Mouse (Mus musculus) spleen, postnatal 10 days (tissue): ENCODE data around the gene Satb1.

Experiments
- DNase-seq, 2 experiments: peaks; one replicate each; pipeline ENCODE4 v3.0.0; 2021 to 2022; ENCODE audit warnings: low spot score in 2 of 2

Gene Satb1

GRCm38 (mm10) chr17:51826461-51826860, 6.6 kb downstream of the Satb1 start:
- peak in 1 of 2 experiments; percentile 20 for DNase-seq

DNA sequence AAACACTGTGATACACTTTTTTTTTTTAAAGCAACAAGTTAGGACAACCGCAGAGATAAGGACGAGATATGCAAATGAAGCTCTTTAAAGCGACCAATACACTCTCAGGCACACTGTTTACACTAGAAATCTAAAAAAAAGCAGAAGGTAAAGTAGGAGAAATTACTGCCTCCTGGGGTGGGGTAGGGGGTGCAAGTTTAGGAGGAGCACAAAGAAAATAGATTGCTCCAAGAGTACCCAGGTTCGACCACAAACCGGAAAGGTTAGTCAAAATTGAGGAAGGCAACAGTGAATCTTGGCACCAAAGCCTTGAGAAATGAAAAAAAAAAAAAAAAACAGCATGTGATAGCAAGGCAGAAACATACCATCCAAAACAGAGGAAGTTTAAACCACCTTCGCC, 18.8 kb downstream of the Satb1 start:
- no peak for DNase-seq

DNA sequence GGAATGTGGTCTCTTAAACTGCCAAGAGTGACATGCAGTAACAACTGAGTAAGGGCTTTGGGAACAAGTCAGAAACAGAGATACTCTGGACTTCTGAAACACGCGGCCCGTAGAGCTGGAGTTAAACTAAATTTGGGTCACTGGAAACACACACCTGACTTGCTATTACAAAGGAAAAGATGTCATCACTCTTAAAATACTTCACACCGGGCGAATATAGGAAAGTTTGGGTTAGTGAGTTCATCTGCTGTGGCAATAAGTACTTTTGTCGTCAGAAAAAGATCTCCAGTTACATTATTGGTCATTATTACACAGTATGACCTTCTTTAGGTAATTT, 19.3 kb downstream of the Satb1 start:
- DNase-seq: no peak

DNA sequence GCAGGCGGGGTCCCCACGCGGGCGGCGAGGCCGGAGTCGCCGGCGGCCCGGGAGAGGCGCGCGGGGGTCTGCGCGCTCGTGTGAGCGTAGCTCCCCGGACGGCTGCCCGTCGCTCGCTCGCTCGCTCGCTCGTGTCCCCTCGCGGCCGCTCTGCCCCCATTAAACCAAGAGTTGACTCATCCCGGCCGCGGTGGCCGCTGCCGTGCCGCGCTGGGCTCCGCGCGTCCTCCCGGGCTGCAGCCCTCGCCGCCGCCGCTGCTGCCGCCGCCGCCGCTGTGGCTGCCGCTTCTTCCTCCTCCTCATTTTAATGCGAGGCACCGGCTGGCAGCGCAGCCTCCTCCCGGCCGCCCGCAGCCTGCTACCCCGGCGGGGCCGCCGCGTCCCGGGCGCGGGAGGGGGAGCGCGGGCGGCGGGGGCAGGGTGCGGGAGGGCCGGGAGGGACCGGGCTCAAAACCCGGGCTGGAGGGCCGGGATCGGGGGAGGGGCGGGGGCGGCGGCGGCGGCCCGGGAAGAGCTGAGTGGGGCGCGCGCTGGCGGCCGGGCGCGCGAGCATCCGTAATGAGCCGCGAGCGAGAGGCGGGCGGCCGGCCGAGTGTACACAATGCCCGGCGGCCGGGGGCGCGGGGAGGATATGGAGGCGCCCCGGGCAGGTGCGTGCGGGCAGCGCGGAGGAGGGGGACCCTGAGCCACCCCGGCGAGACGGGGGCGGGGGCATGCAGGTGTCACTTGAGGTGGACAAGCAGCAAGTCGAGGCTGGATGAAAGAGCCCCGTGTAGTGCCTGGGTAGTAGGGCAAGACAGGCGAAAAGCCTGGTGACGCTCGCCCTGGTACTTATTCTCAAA, 19.9 kb downstream of the Satb1 start:
- peak; percentile 29 to 53 for DNase-seq

DNA sequence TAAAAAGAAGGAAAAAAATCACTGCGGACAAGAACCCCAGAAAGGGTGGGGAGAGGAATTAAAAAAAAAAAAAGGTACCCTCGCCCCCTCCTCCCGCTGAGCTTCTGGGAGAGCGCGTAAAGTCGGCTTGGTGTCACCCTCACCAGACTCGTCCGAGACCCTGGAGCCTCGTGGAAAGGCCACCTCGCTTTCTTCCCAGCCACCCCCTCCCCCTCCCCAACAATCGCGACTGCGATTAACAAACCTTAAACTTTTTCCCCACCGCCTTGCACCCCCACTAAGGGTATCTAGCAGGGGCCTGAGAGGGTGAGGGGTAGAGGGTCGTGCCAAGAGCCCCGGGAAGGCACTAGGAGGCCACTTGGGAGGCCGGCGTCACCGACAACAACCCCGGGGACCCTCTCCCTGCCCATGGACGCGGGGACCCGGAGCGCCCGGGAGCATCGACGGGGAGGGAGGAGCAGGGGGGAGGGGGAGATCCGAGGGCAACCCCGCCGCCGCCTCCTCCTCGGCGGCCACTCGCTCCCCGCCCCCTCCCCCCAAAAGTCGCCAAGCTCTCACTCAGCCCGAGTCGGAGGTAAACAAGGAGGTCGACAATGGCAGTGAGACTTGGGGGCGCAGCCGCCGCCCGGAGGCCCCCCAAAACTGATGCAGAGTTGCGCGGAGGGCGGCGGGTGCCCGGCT, 20.7 kb downstream of the Satb1 start:
- DNase-seq: peak in 1 of 2 experiments; percentile 29

- peak in 1 of 2 experiments; percentile 19 for DNase-seq
Measured at GRCm38 (mm10) chr17:51811911-51812260, 21.2 kb downstream of the Satb1 start.

GRCm38 (mm10) chr17:51811086-51811868, 21.8 kb downstream of the Satb1 start:
- peak in 1 of 2 experiments; percentile 51 for DNase-seq

GRCm38 (mm10) chr17:51807429-51807828, 25.7 kb downstream of the Satb1 start:
- DNase-seq: no peak

DNA sequence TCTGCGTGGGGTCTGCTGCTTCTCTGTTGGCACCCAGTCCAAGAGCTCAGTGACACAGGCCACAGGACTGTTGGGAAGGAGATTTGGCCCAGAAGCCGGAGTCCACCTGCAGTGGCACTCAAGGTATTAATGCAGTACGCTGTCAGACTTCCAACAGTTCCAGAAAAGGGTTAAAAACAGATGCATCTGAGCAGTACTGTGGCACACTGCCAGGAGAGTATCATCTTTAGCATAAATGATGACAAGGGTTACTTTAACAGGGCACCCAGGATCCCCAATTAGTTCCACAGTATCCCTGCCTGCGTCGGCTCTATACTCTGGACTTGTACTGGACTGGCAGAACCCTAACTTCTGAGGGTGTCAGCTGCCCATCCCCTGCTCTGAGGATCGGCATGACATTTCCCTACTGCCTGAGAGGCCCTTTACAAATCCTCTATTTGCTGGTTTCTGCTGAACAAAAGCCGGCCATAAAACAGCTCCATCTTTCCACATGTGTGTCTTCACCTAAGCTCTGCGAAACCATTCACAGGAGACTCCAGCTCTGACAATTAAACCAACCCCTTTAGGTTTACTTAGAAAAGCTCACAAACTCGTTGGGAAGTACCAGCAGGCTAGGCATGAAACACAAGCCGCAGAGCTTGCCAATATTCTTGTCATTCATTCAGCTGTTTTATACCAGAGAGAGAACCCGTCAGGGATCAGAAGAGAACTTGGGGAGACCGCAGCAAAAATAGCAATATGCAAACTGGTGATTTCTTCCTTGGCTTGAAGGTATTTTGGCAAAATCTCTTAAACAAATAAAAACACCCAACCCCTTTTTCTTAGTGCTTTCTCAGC, 26.7 kb downstream of the Satb1 start:
- DNase-seq: no peak

DNA sequence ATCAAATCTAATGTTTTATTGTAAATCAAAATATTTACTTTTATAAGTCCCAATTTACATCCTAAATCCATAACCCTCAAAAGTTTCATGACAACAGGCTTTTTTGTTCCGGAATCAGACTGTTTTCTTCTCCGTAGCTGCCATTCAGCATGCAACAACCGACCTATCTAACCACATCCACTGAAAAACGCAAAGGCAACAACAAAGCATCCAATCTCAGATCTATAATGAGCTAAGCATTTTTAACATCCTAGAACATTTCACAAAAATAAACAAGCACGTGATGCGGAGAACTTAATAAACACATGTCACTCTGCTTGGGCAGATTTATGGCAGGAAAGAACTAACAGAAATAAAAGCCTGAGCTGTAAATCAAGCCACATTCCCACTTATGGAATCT, 32.9 kb downstream of the Satb1 start:
- DNase-seq: no peak

DNA sequence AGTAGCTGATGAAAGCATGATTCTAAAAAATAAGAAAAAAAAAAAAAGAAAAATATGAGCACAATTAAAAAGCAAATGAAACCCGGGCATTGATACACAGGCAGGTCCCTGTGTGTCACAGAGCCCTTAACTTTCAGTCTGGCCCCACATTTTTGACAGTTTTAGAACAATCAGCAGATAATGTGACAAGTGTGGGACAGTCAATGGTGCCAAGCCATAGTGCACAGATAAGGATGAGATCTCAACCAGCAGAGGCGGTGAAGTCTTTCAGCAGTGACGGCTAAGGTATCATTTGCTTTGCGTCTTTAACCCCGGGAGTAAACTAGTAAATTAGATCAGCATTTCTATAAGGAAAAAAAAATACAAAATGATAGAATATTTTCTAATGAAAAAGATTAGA, 36.6 kb downstream of the Satb1 start:
- no peak for DNase-seq

GRCm38 (mm10) chr17:51791226-51791625, 41.9 kb downstream of the Satb1 start:
- no peak for DNase-seq

DNA sequence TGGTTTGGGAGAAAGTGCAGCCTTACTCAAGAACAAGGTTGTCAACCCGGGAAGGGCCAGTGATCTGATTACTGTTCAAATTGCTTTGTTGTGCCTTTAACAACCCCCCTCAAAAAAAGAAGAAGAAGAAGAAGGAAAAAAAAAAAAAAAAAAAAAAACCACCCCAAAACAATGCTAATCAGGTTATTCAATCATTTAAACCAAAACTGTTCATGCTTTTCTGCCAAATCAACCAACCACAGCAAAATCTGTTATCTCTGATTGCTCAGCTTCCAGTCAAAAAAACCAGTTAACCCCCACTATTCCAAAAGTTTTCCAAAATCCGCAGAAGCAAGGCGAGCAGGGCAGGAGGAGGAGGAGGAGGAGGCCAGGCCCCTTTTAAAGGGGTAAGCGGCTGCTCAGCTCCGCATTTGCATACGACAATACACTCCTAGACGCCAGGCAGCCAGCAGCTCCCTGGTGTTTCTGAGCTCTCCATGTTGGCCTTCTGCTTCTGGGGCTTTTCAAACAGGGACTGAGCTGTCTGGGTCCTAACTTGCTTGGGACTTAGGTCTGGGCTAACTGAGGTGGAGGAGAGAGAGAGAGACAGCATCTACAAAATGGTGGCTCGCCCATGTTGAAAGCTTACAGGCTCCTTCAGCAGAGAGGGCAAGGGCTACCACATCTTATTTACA, 42.6 kb downstream of the Satb1 start:
- no peak for DNase-seq

- DNase-seq: no peak
Measured at GRCm38 (mm10) chr17:51789777-51790176, 43.3 kb downstream of the Satb1 start.

DNA sequence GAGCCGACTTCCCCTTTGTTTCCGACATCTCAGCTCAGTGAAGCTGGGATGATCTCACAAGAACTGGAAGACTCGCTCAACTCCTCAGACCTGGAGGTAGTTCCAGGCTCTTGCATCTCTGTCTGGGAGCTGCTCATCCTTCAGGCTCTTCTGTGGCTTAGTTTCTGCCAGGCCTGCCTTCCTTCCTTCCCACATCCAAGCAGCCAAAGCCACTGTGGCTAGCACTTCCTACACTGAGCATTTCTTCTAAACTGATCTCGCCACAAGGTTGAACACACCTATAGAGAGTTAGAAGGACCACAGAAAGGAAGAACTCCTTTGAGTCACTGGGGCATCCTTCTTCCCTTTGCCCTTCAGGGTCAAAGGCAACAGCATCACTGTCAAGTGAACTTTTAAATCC, 44.0 kb downstream of the Satb1 start:
- no peak for DNase-seq

GRCm38 (mm10) chr17:51787955-51788354, 45.1 kb downstream of the Satb1 start:
- no peak for DNase-seq

DNA sequence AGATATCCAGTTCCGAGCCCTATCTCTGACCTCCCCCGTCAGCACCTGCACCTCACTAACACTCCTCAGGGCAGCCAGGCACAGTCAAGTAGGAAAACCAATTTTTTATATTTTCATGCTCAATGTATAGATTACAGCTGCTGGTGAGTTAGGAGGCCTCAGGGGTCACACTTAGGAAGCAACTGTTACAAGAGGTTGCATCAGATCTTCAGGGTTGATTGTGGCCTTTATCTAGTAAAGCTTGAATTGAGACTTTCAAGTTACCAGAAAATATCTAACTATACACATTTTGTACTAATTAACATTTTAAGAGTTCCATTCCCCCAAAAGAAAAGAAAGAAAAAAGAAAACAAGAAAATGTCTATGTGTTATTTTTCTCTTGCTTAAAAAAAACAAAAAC, 47.0 kb downstream of the Satb1 start:
- DNase-seq: no peak

DNA sequence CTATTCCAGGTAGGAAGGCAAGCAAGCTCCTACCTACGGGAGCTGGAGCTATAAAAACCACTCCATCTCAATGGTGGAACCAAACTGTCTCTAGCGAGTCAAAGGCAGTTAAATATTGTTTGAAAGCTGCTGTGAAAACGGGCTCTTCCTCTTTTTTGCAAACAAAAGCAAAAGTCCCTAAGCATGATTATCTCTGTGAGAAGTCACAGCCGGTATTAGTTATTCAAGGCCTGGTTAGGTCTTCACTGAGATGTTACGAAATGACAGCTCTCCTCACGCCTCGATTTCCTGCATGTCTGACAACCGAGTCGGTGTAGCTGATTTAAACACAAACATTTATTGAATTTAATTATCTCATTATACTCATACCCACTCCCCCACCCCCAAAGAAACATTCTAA, 48.2 kb downstream of the Satb1 start:
- no peak for DNase-seq

DNA sequence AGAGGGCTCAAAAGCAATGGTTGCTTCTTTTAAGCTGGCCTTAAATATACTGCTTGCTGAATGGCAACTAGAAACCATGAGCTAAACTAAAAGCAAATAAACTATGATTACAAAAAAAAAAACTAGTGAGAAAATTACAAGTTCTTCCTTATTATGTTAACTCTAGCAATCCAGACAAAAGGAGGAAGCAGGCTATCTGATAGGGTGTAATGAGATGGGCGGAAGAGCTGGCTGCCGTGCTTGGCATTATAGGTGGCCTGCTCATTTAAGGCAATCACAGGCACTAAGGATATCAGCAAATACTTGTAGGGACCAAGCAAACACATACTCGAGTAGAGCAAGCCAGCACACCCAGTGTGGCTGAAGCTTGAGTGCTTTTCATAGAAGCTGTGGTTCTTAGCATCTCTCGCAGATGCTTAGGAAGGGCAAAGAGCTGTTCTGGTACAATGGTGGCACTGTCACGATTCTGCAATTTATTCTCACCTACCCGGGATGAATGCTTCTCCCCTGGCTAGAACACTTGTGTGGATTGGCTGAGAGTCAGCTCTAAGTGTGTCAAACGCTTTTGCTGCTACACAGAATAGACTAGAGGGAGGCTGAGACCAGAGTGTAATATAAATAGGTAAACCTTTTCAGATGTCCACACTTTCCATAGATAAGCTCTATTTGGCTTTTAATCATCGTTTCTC, 49.4 kb downstream of the Satb1 start:
- DNase-seq: no peak

- no peak for DNase-seq
Measured at GRCm38 (mm10) chr17:51780036-51780435, 53.1 kb downstream of the Satb1 start.

DNA sequence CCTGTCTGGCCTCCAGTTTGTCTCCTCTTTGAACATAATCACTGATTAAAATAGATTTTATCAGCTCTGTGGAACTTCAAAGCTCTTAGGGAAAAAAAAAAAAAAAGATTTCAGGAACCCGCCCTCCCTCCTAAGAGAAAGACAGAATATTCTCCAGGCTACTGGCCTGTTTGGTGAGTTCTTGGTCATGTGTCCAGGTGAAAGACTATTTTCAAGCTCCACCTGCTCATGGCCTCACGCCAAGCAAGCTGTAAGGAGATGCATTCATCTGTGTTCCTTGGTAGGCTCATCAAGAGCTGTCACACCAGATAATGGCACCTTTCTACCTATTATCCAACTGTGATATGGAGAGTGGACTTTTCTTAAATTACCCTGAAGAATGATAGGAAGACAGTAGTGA, 54.1 kb downstream of the Satb1 start:
- no peak for DNase-seq
